Mouse (Mus musculus): ENCODE data around the gene Fam102a.

Gene Fam102a

DNA sequence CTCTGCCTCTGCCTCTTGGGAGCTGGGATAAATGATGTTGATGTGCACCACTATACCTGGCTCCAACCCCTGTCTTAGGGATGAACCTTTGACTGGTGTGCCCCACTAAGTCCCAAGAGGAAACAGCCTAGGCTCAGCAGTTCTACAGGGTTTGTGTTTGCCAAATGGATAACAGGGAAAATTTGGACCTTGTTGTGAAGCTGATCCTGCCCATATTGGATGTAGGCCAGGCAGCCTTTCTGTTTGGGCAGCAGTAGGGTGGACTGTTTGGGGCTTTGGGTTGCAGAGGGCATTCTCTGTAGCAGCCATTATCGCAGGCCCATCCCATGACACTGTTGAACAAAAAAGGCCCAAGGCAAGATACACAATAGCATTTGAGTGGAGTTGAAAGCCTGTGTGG, 11.8 kb downstream of the Fam102a start:
- no peak for DNase-seq (ENCODE audit: low spot score)

DNA sequence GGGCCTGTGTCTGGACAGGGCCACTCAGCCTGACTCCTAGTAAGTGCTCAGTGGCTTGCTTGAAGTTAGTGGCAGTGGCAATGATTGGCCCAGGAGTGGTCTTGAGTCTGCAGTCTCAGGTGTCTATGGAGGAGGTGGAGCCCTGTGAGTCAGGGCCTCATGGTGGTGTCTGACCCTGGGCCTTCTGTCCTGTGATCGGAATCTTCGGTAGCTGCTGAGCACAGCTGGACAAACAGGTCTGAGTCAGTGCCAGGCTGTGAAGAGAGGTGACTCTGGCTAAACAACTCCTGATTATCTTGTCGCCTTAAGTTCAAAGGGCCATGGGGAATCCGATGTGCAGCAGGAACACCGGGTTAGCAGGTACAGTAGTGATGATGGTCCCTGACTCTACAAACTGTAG, 12.2 kb downstream of the Fam102a start:
- no peak for DNase-seq (ENCODE audit: low spot score)

DNA sequence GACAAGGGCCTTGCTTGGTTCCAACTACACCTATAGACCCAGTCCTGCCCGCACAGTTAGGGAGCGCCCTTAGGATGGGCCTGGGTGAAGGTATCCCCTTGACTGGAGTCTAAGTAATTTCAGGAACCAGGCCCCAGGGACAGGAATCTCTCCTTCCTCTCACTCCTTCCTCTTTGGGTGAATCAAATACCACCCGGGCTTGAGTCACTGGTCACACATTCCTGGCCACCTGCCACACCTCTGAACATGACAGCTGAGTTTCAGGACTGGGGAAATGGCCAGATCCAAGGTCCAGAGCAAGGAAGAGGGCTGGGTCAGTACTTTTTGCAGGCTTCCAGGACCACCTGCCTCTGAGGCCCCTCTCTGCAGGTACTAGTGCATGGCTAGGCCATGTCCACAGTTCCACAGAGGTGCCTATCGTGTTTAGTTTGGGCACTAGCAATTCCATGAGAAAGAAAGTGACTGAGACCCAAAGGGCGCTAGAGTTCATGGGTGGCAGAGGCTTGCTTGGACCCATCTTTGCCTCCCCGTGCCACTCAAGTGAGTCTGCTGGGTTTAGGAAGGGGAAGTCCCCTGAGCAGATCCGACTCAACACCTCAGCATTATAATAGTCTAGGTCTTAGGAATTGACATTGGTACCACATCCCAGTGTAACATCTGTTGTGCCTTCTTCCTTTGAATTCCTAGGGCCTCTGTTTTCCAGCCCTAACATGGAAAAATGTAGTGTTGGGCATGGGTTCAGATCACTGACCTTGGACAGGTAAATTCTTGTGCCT, 13.0 kb downstream of the Fam102a start:
- DNase-seq (ENCODE audit: low spot score), result no peak

- no peak for DNase-seq (ENCODE audit: low spot score)
These were observed 14.0 kb downstream of the Fam102a start for GRCm38 (mm10) chr2:32549171-32549570.

- DNase-seq (ENCODE audit: low spot score), result no peak
These were observed 14.6 kb downstream of the Fam102a start for GRCm38 (mm10) chr2:32549764-32550163.

DNA sequence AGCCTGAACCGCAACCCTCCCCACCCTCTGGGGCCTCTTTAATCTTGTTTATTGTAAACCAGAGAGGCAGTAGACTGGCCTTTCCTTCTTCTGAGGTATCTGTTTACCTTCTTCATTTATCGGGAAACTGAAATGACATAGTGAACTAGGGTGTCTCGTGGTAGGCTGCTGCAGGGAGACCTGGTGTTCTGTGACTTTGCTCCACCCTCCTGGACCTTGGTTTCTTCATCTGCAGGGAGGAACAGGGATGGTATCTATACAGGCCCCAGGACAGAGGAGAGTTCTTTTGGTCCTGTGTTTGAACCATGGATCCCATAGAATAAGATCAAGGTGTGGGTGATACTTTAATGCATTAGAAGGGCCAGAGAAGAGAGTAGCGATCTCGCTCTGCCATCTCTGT, 16.1 kb downstream of the Fam102a start:
- no peak for DNase-seq (ENCODE audit: low spot score)

GRCm38 (mm10) chr2:32553592-32554148, 18.5 kb downstream of the Fam102a start:
- no peak for DNase-seq (ENCODE audit: low spot score)

GRCm38 (mm10) chr2:32555484-32555883, 20.4 kb downstream of the Fam102a start:
- DNase-seq (ENCODE audit: low spot score), result no peak

DNA sequence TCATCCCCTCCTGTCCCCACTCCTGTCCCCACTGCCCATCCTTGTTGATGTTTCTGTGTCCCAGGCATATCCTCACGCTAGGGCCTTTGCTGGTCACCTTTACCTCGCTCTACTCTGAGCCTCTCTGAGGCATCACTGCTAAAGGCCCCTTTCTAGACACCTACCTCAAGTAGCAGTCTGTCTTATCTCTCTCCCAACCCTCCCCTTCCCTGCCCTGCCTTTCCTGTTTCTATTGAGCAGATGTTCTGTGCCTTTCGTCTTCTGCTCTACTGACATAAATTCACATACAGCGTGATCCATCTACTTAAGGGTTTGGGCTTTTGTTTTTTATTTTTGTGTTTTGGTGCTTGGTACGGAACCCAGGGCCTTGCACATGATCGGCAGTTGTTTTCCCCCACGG, 20.9 kb downstream of the Fam102a start:
- DNase-seq (ENCODE audit: low spot score), result no peak

GRCm38 (mm10) chr2:32559570-32559969, 24.4 kb downstream of the Fam102a start:
- DNase-seq (ENCODE audit: low spot score), result peak; percentile 81

DNA sequence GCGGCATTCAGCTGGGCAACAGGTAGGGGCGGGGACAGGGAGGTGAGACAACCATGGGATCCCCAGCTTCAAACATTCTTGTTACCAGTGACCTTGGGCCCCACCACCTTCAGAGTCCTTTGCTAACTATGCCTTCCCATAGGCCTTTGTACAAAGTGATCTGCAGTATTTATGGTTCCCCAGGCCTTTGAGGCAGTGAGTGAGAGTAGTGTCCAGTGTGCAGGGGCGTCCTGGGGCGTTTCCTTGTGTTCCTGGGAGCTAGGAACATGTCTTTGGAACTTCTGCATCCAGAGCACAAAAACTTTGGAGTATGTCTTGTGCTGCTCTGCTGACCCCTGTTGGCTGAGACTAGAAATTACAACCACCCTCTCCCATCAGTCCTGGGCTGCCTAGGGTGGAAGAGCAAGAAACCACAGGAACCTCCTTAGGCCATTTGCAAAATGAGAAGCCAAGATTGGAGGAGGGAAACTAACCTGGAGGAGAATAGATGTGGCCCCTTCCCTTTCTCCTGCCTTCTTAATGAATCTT, 31.5 kb downstream of the Fam102a start:
- peak; percentile 84 for DNase-seq (ENCODE audit: low spot score)

GRCm38 (mm10) chr2:32568149-32568548, 33.0 kb downstream of the Fam102a start:
- no peak for DNase-seq (ENCODE audit: low spot score)

DNA sequence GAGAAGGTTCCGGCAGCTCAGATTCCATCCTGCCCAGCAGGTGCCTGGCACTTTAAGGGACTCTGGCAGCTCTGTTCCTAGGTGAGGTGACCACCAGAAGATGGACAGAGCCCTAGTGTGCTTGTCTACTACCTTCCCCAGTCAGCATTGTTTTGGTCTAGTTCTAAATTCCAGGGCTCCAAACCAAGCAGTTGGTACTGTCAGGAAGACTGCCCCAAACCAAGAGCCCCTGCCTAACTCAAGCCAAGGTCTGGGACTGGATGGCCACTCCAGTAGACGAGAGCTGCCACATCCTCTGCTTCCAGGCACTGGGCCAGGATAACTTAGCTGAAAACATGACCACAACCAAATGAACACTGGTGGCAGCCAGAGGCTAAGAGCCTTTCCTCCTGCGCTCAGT, 33.8 kb downstream of the Fam102a start:
- DNase-seq (ENCODE audit: low spot score), result no peak

GRCm38 (mm10) chr2:32570698-32571494, 35.8 kb downstream of the Fam102a start, which contains the start of gene Dpm2:
TSS of gene Dpm2 (plus strand) at chr2:32570858.
- DNase-seq (ENCODE audit: low spot score), result peak; percentile 96

GRCm38 (mm10) chr2:32572196-32572595, 37.1 kb downstream of the Fam102a start:
- no peak for DNase-seq (ENCODE audit: low spot score)

DNA sequence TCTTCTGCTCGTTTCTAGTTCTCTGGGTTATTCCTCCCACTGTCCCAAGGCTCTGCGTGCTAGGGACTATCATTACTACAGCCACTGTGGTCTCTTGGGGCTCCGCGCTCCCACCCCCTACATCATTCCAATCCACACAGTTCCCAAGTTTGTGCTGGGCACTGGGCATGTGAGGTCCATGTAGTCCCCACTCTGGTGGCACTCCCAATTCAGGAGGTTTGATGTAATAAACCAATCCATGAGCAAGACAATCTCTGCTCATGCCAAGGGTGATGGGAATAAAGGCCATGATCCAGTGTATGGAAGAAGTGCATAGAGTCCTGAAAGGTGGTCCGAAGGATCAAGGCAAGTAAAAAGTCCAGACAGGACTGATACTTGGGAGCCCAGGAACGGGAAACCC, 39.4 kb downstream of the Fam102a start, which contains the start of gene Pip5kl1:
TSS of gene Pip5kl1 (plus strand) at position 301 of the 400 bp plus-strand sequence.
- no peak for DNase-seq (ENCODE audit: low spot score)

DNA sequence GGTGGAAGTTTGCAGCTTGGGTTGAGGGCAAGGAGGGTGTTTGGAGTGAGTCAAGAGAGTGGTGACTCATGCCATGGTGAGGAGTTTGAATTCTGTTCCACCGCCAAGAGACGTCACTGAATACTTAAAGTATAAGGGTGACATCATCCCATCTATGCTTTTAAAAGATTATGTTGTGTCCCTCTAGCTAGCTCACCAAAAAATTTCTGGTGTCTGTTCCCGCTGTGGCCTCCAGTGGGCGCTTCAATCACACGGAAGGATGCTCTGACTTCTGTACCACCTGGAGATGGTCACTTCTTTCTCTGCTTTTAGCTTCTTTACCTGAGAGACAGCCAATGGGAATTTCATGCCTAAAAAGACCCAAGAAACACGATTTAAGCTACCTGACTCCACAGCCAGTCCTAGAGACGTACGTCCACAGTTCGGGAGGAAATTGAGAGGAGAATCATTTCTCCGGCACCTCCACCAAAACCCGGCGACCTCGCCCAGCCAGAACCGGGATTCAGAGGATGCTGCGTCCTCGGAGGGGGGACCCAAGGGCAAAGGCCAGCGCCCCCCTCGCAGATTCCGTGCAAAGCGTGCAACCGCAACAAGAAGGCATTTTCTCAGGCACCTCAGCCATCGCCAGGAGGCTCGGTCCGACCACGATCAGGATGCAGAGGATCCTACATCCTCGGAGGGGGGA, 39.9 kb downstream of the Fam102a start:
- peak; percentile 80 for DNase-seq (ENCODE audit: low spot score)

DNA sequence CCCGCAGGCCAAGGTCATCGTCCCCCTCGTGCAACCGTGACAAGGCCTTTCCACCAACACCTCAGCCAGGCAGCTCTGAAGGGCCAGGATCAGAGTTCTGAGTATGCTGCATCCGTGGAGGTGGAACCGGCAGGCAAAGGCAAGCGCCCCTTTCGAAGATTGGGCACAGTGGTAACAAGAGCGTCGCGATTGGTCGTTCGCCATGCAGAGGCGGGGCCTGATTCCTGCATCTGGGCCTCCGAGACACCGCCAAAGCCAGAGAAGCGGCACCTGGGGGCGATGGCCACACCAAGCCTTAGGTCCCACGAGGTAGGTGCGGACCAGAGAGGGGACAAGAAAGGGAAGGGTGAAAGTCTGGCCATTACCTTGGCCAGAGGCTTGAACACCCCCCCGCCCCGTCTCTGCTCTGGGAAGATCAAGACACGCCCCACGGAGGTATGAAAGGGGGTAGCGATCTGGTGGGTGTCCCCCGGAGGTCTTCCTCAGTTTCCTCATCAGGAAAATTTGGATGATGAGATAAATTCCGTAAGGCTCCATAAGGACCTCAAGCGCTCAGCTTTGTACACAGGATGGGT, 40.5 kb downstream of the Fam102a start, which contains the start of gene 9430097D07Rik:
TSS of gene 9430097D07Rik (minus strand) at position 99 of the 575 bp plus-strand sequence.
- peak; percentile 85 for DNase-seq (ENCODE audit: low spot score)

- no peak for DNase-seq (ENCODE audit: low spot score)
These were observed 41.4 kb downstream of the Fam102a start for GRCm38 (mm10) chr2:32576532-32576931.

DNA sequence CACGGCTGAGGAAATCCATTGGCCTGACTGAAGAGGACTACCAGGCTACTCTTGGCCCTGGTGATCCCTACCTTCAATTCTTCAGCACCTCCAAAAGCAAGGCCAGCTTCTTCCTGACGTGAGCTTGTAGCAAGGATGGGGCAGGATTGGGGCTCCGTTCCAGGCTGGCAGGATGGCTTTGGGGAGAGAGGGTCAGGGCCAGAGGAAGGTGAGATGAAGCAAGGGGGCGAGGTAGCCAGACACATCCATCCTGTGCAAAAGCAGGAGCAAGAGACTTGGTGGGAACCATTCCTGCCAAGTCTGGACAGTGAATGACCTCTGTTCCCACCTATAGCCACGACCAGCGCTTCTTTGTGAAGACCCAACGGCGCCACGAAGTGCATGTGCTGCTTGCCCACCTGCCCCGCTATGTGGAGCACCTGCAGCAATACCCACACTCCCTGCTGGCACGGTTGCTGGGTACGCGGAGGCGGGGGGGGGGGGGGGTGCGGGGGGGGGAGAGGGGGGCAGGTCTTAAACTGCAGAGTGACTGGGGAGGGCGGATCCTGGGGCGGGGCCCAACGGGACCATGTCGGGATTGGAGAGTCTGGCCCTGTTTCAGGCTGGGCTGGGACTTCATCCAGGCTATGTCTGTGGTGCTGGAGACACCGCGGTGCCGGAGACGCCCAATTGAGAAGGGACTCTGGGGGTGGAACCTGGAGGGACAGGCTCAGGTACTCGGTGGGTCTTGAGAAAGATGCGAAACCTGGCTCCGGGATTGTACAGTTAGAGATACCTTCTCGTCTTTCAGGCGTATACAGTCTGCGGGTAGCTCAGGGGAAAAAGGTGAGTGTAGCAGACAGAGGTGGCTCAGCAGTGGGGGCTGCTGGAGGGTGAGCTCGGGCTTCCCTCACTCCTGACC, 43.3 kb downstream of the Fam102a start:
- no peak for DNase-seq (ENCODE audit: low spot score)
